Mouse (Mus musculus) T-cell, adult 2 months (primary cell): Measurements from ENCODE around the gene Rbx1.

Experiments used
- DNase-seq: peaks from one replicate; pipeline ENCODE4 v3.0.0; 2022; ENCODE audit warnings: low spot score

The Rbx1 gene

DNA sequence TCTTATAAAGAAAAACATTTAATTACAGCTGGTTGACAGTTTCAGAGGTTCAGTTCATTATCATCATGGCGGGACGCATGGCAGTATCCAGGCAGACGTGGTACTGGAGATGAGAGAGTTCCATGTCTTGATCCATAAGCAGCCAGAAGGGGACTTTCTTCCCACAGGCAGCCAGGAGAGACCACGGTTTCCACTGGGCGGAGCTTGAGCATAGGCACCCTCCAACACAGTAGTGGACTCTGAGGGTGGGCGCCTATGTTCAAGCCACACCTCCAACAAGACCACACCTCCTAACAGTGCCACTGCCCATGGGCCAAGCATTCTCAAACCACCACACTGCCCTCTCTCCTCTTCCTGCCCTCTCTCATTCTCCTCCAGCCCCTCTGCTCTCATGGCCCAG lies 17.6 kb downstream of the Rbx1 start:
- no peak for DNase-seq

DNA sequence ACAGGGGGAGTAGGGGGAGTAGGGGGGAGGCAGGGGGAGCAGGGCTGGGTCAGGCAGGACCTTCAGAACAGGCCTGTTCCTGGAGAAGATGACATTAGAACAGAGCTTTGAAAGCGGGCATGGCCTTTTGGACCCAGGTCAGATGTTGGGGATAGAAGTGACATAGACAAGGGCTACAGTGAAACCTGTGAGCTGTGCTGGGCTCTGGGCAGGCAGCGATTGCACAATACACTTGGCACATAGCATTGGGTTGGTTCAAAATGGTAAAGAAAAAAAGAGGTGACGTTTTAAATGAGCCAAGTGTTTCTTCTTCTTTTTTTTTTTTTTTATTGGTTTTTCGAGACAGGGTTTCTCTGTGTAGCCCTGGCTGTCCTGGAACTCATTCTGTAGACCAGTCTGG lies 19.4 kb downstream of the Rbx1 start:
- DNase-seq = no peak

DNA sequence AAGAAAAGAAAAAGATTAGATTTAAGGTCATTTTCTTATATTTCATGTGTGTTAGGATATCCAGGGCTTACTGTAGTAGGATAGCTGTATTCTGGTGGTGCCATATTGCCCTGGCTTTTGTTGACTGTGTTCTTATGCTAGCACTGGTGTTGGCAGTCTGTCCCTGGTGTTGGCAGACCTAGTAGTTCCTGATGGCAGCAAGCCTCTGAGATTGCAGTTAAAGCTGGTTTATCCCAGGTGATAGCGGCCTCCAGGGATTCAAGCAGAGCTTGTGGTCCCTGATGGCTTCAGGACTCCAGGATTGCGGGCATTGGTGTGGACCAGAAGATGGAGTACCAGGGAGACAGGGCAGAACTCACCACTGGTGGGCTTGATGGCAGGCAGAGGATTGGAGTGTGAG lies 37.4 kb downstream of the Rbx1 start:
- no peak for DNase-seq

DNA sequence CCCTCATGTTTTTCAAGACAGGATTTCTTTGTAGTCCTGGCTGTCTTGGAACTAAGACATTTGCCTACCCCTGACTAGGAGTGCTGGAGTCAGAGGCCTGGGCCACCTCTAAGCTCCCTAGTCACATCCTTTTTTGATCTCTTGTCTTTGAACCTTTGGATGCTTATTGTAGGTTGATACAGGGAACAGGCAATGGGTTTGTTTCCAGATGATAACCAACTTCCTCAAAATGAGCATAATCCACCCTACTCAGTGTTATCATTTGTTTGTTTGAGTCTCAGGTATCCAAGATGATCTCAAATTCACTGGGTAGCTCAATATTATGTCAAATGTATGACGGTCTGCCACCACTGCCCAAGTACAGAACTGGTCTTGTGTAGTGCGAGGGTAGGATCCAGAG lies 37.9 kb downstream of the Rbx1 start:
- DNase-seq = no peak

DNA sequence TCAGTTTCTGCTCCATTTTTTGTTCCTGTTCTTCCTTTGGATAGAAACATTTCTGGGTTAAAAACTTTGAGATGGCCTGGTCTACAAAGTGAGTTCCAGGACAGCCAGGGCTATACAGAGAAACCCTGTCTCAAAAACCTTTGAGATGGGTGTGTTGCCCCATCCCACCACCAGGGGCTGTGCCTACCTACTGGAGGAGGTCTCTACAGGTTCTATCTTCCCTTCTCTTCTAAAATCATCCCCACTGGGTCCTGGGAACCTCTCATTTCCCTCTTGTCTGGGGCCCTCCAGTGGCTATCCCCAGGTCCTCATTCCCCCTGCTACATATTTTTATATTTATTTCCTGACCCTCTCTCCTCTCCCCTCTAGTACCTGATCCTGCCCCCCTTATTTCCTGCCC lies 41.1 kb downstream of the Rbx1 start:
- peak; percentile 66 for DNase-seq

DNA sequence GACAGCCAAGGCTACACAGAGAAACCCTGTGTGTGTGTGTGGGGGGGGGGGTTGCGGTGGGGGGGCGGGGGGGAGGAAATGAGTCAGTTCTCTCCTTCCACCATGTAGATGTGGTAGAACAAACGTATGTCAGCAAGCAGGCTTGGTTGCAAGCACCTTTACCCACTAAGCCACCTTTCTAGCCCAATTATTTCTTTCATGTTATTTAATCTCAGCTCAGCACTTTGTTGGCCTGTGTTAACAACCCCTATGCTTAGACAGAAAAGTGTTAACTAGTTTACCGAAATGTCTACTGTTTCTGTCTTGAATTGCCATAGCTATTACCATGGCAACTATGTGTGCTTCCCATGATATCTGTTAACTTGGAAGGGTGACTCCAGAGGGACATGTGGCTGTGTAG lies 44.5 kb downstream of the Rbx1 start:
- no peak for DNase-seq

DNA sequence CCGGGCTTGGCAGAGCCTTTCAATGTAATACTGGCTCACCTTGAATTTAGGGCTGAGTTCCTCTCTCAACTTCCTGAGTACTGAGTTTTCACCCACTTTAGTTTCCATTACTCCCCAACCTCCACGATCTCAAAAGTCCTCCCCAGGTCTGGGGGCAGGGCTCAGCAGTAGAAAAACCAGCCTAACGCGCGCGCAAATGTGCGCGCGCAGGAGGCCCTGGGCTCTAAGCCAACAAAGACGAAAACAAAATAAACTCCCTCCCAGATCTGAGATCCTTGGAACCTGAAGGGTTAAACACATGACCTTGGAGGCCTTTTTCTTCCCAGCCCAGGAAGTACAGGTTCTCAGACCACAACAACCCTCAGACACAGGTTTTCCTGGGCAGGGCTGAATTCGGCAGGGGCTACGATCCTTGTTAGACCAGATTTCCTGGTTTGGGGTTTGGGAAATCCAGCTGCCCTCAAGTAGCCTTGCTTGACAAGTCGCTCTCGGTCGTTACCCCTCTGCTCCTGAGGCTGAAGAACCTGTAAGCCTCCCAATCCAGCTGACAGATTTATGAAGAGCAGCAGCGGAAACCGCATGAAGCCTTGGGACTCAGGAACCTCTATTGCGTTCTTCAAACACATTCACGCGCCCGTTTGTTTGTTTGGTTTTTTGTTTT lies 45.6 kb downstream of the Rbx1 start:
- peak; percentile 74 for DNase-seq

DNA sequence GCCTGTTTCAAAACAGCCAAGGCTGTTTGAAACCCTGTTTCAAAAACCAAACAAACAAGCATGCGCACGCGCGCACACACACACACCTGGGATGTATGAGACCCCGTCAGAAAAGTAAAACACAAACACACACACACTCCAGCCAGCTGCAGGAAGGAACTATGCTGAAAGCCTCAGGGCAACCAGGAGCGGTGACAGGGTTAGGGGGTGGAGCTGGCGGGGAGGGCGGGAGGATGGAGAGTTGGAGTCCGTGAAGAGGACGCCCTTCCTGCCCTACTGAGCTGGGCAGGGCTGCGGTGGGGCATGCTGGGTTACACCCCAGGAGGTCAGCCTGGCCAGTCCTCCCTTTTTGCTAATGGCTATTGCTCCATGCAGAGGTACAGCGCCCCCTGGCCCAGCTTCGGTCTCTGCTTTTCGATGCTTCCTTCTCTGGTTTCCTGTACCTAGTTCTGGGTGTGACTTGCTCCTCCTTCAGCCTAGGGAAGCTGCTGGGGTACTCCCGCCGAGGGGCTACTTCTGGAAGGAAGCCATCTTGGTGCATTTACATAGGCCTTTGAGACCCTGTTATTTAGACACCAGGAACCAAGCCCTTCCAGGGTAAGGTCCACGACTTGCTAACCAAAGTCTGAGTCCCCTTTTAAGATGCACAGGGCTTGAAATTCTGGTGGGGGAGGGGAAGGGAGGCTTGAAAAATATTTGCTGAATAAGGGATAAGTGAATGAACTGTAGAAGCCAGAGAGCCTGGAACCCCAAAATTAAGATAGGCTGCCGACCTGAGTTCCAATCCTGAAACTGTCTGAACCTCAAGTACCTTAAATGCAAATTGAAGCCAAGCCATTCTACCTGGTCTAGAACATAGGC lies 48.2 kb downstream of the Rbx1 start:
- DNase-seq = peak; percentile 68

DNA sequence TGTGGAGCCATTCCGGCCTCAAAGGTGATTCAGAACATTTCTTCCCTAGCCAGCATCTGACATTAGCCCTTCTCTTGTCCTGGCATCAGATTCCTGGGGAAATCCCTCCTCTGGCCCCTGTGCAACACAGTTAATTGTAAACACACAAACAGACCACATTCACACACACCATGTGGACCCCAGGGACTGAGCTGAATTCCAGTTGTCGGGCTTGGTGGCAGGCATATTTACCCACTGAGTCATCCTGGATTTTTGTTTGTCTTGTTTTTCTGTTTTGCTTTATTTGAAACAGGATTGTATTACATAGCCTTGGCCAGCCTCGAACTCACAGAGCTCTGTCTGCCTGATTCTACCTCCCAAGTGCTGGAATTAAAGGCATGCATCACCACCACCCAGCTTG lies 49.1 kb downstream of the Rbx1 start:
- DNase-seq = no peak

DNA sequence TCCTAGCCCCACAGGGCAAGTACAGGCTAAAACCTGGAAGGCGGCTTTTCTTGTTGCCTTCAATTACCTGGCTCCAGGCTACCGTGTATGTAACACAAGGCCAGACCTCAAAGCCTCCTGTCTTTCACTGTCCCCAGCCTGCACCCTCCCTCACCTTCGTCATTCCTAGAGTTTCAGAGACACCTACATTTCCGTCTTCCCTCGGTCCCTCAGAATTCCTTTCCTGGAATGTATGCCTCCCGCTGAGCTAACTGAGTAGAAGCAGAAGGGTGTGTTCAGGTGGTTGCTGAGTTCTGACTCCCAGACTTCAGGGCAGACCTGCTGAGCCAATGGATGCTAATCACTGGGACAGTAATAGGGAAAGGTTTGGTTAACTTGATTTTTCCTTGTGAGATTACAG lies 51.9 kb downstream of the Rbx1 start:
- no peak for DNase-seq

DNA sequence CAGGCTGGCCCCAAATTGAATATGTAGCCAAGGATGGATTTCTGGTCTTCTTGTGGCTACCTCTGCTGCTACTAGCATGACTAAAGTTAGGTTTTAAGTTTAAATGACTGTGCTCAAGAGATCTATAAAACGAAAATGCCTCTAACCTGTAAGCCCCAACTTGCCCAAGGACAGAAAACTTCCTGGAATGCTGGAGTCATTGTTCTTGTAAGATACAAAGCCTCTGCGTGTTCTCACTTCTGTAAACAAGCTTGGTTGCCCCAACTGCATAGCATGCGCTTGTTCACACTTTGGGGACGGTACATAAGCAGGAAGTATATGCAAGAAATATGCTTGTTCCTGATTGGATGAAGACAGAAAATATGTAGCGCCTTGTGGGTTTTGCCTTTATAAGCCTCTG lies 52.7 kb downstream of the Rbx1 start:
- DNase-seq = no peak

DNA sequence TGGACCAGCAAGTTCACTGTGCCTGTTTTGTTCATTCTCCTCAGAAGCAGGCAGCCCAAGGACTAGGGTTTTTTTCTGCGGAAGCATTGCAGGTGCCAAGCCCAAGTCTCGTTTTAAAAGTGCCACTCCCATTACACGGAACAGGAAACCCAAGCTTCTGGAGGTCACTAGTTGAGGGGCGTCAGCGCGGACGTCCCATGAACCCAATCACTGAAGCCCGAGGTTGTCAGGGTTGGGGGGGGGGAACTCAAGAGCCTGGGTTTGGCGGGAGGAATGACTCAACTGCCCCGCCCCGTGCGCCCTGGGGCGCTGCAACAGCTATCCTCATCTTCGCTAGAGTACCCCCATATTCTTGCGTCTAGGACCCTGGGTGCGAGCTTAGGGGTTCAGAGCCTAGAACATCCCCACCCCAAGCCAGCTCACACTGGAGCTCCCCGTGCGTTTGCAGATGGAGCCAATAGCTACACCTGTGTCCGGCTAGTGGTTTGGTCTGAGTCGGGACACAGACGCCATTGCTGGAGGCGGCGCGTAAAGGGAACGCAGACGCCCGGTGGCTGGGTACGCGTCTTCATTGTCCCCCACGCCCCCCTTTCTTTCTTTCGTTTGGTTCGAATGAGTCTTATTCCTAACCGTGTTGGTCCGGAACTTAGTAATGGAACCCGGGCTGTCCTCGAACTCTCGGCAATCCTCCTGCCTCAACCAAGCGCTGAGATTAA lies 56.1 kb downstream of the Rbx1 start:
- DNase-seq = peak; percentile 51

DNA sequence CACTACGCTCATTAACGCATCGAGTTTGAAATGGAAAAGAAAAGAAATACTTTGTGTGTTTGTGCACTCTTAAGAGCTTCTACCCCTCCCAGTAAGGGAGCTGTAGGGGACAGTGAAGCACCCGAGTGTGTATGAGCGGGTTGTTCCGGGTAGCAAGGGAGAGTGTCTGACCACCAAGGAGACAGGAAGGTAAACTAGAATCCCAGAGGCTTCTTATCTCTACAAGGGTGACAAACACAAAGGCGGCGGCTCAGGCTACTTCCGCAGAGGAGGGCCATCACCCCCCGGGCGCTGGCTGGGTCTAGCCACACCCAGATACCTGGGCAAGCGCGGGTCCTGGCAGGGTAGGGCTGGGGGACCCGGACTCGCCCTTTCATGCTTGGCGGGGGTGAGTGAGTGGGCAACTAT lies 56.7 kb downstream of the Rbx1 start:
- DNase-seq = no peak

DNA sequence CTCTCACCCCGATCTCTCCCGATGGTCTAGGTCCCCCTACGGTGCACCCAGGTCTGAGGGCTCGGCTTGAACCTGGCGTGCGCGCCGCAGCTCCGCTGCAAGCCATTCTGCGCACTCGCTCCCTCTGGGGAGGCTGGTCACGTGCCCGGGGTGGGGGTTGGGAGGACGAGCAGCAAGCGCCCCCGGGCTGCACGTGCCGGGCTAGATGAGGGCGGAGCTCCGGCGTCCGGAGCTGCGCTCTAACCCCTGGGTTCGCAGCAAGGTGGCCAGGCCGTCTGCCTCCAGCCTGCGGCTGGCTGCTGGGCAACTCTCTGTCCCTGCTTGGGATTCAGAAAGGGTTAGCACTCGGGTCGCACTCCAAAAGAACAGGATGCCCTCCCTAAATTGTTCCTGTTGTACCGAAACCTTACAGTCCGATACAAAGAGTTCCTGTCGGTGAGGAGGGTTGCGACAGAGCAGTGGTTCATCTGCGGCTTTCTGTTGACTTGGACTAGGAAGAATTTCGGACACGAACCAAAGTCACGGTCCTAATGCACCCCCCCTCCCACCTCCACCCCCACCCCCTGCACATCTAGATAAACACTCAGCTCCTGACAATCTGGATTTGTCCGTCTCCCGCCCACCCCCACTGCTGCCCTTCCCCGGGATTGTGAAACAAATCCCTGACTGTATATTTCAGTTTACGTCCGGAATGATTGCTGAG lies 57.2 kb downstream of the Rbx1 start:
- DNase-seq = peak; percentile 97

DNA sequence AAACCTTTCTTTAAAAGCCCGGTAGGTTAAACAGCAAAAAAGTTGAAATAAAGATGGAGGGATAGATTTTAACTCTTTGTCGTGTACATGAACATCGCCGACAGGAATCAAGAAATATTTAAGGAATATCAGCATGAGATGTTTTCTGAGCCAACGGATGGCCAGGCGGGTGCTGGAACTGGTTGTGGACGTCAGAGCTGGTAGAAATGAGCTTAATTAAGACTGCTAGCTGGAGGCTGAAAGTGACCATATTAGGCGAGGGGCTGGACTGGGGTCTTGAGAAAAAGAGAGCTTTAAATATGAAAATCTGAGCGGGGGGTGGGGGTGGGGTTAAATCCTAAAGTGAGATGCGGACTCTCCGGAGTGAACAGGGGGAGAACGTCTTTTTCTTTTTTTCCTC lies 57.8 kb downstream of the Rbx1 start:
- no peak for DNase-seq
